Mouse (Mus musculus) limb, embryonic 14.5 days (tissue): ENCODE measurements around the gene Nav3. TPM values are rescaled to one million over a fixed set of nuclear protein-coding genes. Genes with fewer than 3 reads are reported as not detected.
A peak's percentile ranks its signal among the peaks of the same experiment; 100 is the strongest.

Source experiments
- ATAC-seq: fragments of 200-750 bp; cut with Nextera tagmentation; 2 replicates; pipeline ENCODE4 v1.8.0; 2017; ENCODE audit warnings: low read depth, moderate number of reproducible peaks, moderate TSS enrichment; ENCODE audit not compliant: low FRiP score
- DNase-seq: peaks from one replicate; pipeline ENCODE4 v3.0.0-alpha.2; 2015; ENCODE audit warnings: low spot score
- H3K27ac ChIP-seq: fragments of 300-500 bp; sonication (generic); replicated peaks from 2 replicates; pipeline ENCODE4 v1.5.1; 2014; ENCODE audit warnings: low read depth, mild to moderate bottlenecking, low read length, moderate library complexity, mixed read lengths
- H3K27me3 ChIP-seq: fragments of 300-500 bp; sonication (generic); 2 replicates; pipeline ENCODE4 v1.6.1; 2014; ENCODE audit warnings: low read length, mixed read lengths; ENCODE audit not compliant: control insufficient read depth, insufficient read depth
- H3K36me3 ChIP-seq: fragments of 300-500 bp; sonication (generic); 2 replicates; pipeline ENCODE4 v1.6.1; 2014; ENCODE audit warnings: mild to moderate bottlenecking, low read length, moderate library complexity, mixed read lengths; ENCODE audit not compliant: control insufficient read depth, insufficient read depth
- H3K4me1 ChIP-seq: fragments of 300-500 bp; sonication (generic); 2 replicates; pipeline ENCODE4 v1.6.1; 2014; ENCODE audit warnings: antibody characterized with exemption, low read length, mixed read lengths; ENCODE audit not compliant: control insufficient read depth, insufficient read depth
- H3K4me2 ChIP-seq: fragments of 300-500 bp; sonication (generic); replicated peaks from 2 replicates; pipeline ENCODE4 v1.6.1; 2014; ENCODE audit warnings: low read depth, mild to moderate bottlenecking, low read length, moderate library complexity; ENCODE audit not compliant: severe bottlenecking
- H3K4me3 ChIP-seq: fragments of 300-500 bp; sonication (generic); replicated peaks from 2 replicates; pipeline ENCODE4 v1.5.1; 2014; ENCODE audit warnings: low read length
- H3K9ac ChIP-seq: fragments of 300-500 bp; sonication (generic); 2 replicates; pipeline ENCODE4 v1.6.1; 2014; ENCODE audit warnings: mild to moderate bottlenecking, low read depth, low read length, moderate library complexity; ENCODE audit not compliant: severe bottlenecking
- H3K9me3 ChIP-seq: fragments of 300-500 bp; sonication (generic); 2 replicates; pipeline ENCODE4 v1.6.1; 2016; ENCODE audit warnings: low read length; ENCODE audit not compliant: control insufficient read depth
- POLR2A ChIP-seq: fragments of 200-500 bp; IDR thresholded peaks from 2 replicates; pipeline ENCODE4 v1.8.0; 2012; ENCODE audit warnings: inconsistent platforms, mild to moderate bottlenecking, moderate library complexity, borderline replicate concordance; ENCODE audit not compliant: insufficient read depth, insufficient read length; ENCODE audit errors: extremely low read depth
- WGBS: fragments of 180-500 bp; shearing (Covaris S2); extraction: QIAGEN DNeasy Blood & Tissue Kit; methylation state at CpG from one replicate; pipeline ENCODE4 v1.1.7; 2014; 5-methylcytosine and 5-hydroxymethylcytosine counted together
- polyA plus RNA-seq, 2 experiments: library from polyadenylated mRNA; depleted of rRNA in 1 of 2; stranded (reverse) in 1 of 2; unstranded in 1 of 2; fragments of >200 nt; fragmentation: Nextera tagmentation in 1 of 2; extraction: Ambion mirVana in 1 of 2; gene quantifications; 2 replicates each; pipeline versions ENCODE4 v1.2.1 to v1.2.3; 2012 to 2014

Nav3 gene
- polyA plus RNA-seq, 2 experiments, result 6.6 to 7.5 TPM

- Histone ChIP-seq H3K4me1 (no peaks in the 10 kb centered on the region), H3K27ac (no peak overlapping the region), H3K27me3 (no peaks in the 10 kb centered on the region), H3K9ac (no peak overlapping the region), H3K4me3 (no peak overlapping the region), H3K36me3 (no peaks in the 10 kb centered on the region), H3K9me3 (no peaks in the 10 kb centered on the region), H3K4me2 (no peak overlapping the region)
- no peak for ATAC-seq
- WGBS, result 83% methylated on average over 4 of the region's 4 CpGs
- DNase-seq, result no peak
- no peak for TF ChIP-seq POLR2A
Measured at GRCm38 (mm10) chr10:109793491-109793890, 662.5 kb downstream of the Nav3 start.

GRCm38 (mm10) chr10:109788728-109789127, 667.3 kb downstream of the Nav3 start:
- Histone ChIP-seq H3K36me3 (no peaks in the 10 kb centered on the region), H3K9ac (no peak overlapping the region), H3K4me3 (no peak overlapping the region), H3K4me1 (no peaks in the 10 kb centered on the region), H3K9me3 (no peaks in the 10 kb centered on the region), H3K27me3 (no peaks in the 10 kb centered on the region), H3K4me2 (no peak overlapping the region), H3K27ac (no peak overlapping the region)
- TF ChIP-seq POLR2A, result no peak
- WGBS, result 90% methylated on average over 2 of the region's 2 CpGs
- DNase-seq (no peak), ATAC-seq (no peak)

- DNase-seq (no peak), ATAC-seq (no peak)
- TF ChIP-seq POLR2A, result no peak
- WGBS, result 84% methylated on average over 4 of the region's 4 CpGs
- Histone ChIP-seq H3K36me3 (no peaks in the 10 kb centered on the region), H3K27me3 (no peaks in the 10 kb centered on the region), H3K27ac (no peak overlapping the region), H3K4me3 (no peak overlapping the region), H3K9me3 (no peaks in the 10 kb centered on the region), H3K4me1 (no peaks in the 10 kb centered on the region), H3K9ac (no peak overlapping the region), H3K4me2 (no peak overlapping the region)
Measured at GRCm38 (mm10) chr10:109779109-109779508, 676.9 kb downstream of the Nav3 start.

GRCm38 (mm10) chr10:109769092-109769491, 686.9 kb downstream of the Nav3 start:
- Histone ChIP-seq H3K4me2 (no peak overlapping the region), H3K27ac (no peak overlapping the region), H3K9me3 (no peaks in the 10 kb centered on the region), H3K4me3 (no peak overlapping the region), H3K27me3 (no peaks in the 10 kb centered on the region), H3K9ac (no peak overlapping the region), H3K36me3 (no peaks in the 10 kb centered on the region), H3K4me1 (no peaks in the 10 kb centered on the region)
- TF ChIP-seq POLR2A, result no peak
- 82% methylated on average over 8 of the region's 8 CpGs for WGBS
- DNase-seq (no peak), ATAC-seq (no peak)

GRCm38 (mm10) chr10:109765650-109766049, 690.4 kb downstream of the Nav3 start:
- H3K27me3 ChIP-seq, result no peaks in the 10 kb centered on the region
- no peaks in the 10 kb centered on the region for H3K36me3 ChIP-seq
- no peak for ATAC-seq
- H3K27ac ChIP-seq, result no peak overlapping the region
- no peak overlapping the region for H3K4me2 ChIP-seq
- no peaks in the 10 kb centered on the region for H3K9me3 ChIP-seq
- 8% methylated on average over 2 of the region's 2 CpGs for WGBS
- H3K4me3 ChIP-seq, result no peak overlapping the region
- TF ChIP-seq POLR2A, result no peak
- peak; percentile 69 for DNase-seq
- H3K4me1 ChIP-seq, result no peaks in the 10 kb centered on the region
- no peak overlapping the region for H3K9ac ChIP-seq
